Mouse (Mus musculus): ENCODE data around the gene Lin52.

GRCm38 (mm10) chr12:84442526-84442925, 8.7 kb upstream of the Lin52 start:
- TF ChIP-seq USF1 (IDR thresholded peaks at IDR 0.05; ENCODE audit: low read depth) (no peak), TCF12 (IDR thresholded peaks at IDR 0.05; ENCODE audit: insufficient read depth, poor library complexity, severe bottlenecking) (no peak), MAX (IDR thresholded peaks at IDR 0.05; ENCODE audit: low read depth) (no peak), E2F4 (IDR thresholded peaks at IDR 0.05; ENCODE audit: insufficient read depth) (no peak), POLR2A (IDR thresholded peaks at IDR 0.05; ENCODE audit: insufficient read length, low read depth) (no peak)

Data from myocyte (in vitro differentiated cells).